Mouse (Mus musculus): Measurements from ENCODE around the gene Ms4a4b. TPM values are rescaled to one million over a fixed set of nuclear protein-coding genes. Genes with fewer than 3 reads are reported as not detected.

Ms4a4b gene
- total RNA-seq, 1 experiment from 2014 or later: 78.1 TPM

- no peak for ATAC-seq (replicated peaks; ENCODE audit: insufficient number of reproducible peaks, low FRiP score, low TSS enrichment, poor library complexity, severe bottlenecking)
Observed at GRCm38 (mm10) chr19:11483941-11484340, 40.6 kb downstream of the Ms4a4b start.

- ATAC-seq (replicated peaks; ENCODE audit: insufficient number of reproducible peaks, low FRiP score, low TSS enrichment, poor library complexity, severe bottlenecking): no peak
Observed at GRCm38 (mm10) chr19:11484388-11484787, 41.0 kb downstream of the Ms4a4b start.

- ATAC-seq (replicated peaks; ENCODE audit: insufficient number of reproducible peaks, low FRiP score, low TSS enrichment, poor library complexity, severe bottlenecking): peak; percentile 84
Observed at GRCm38 (mm10) chr19:11485266-11485665, 41.9 kb downstream of the Ms4a4b start.

- ATAC-seq (replicated peaks; ENCODE audit: insufficient number of reproducible peaks, low FRiP score, low TSS enrichment, poor library complexity, severe bottlenecking): no peak
Observed at GRCm38 (mm10) chr19:11485746-11486145, 42.4 kb downstream of the Ms4a4b start, which contains the start of gene Gm8369. TSS of gene Gm8369 (plus strand) at chr19:11485938.

- ATAC-seq (replicated peaks; ENCODE audit: insufficient number of reproducible peaks, low FRiP score, low TSS enrichment, poor library complexity, severe bottlenecking): no peak
Observed at GRCm38 (mm10) chr19:11486599-11486998, 43.2 kb downstream of the Ms4a4b start.

- ATAC-seq (replicated peaks; ENCODE audit: insufficient number of reproducible peaks, low FRiP score, low TSS enrichment, poor library complexity, severe bottlenecking): no peak
Observed at GRCm38 (mm10) chr19:11491406-11492189, 48.2 kb downstream of the Ms4a4b start.

- no peak for ATAC-seq (replicated peaks; ENCODE audit: insufficient number of reproducible peaks, low FRiP score, low TSS enrichment, poor library complexity, severe bottlenecking)
Observed at GRCm38 (mm10) chr19:11492671-11493070, 49.3 kb downstream of the Ms4a4b start.

- ATAC-seq (replicated peaks; ENCODE audit: insufficient number of reproducible peaks, low FRiP score, low TSS enrichment, poor library complexity, severe bottlenecking): peak; percentile 82
Observed at GRCm38 (mm10) chr19:11494519-11494918, 51.2 kb downstream of the Ms4a4b start.

- ATAC-seq (replicated peaks; ENCODE audit: insufficient number of reproducible peaks, low FRiP score, low TSS enrichment, poor library complexity, severe bottlenecking): no peak
Observed at GRCm38 (mm10) chr19:11496361-11496760, 53.0 kb downstream of the Ms4a4b start.

GRCm38 (mm10) chr19:11497300-11497699 is 53.9 kb downstream of the Ms4a4b start:
- ATAC-seq (replicated peaks; ENCODE audit: insufficient number of reproducible peaks, low FRiP score, low TSS enrichment, poor library complexity, severe bottlenecking): peak; percentile 45; the same call in 1 of the 2 replicates

- ATAC-seq (replicated peaks; ENCODE audit: insufficient number of reproducible peaks, low FRiP score, low TSS enrichment, poor library complexity, severe bottlenecking): no peak
Observed at GRCm38 (mm10) chr19:11500796-11501195, 57.4 kb downstream of the Ms4a4b start.

- no peak for ATAC-seq (replicated peaks; ENCODE audit: insufficient number of reproducible peaks, low FRiP score, low TSS enrichment, poor library complexity, severe bottlenecking)
Observed at GRCm38 (mm10) chr19:11501326-11501725, 58.0 kb downstream of the Ms4a4b start.

GRCm38 (mm10) chr19:11504857-11505256 is 61.5 kb downstream of the Ms4a4b start:
- no peak for ATAC-seq (replicated peaks; ENCODE audit: insufficient number of reproducible peaks, low FRiP score, low TSS enrichment, poor library complexity, severe bottlenecking)

GRCm38 (mm10) chr19:11513458-11513857 is 70.1 kb downstream of the Ms4a4b start:
- peak; percentile 64 for ATAC-seq (replicated peaks; ENCODE audit: insufficient number of reproducible peaks, low FRiP score, low TSS enrichment, poor library complexity, severe bottlenecking)

GRCm38 (mm10) chr19:11516246-11516645 is 72.9 kb downstream of the Ms4a4b start, which contains the start of gene Ms4a6b:
TSS of gene Ms4a6b (plus strand) at chr19:11516512.
- ATAC-seq (replicated peaks; ENCODE audit: insufficient number of reproducible peaks, low FRiP score, low TSS enrichment, poor library complexity, severe bottlenecking): no peak

Other genes with a start within 250 kb of the Ms4a4b start
- not detected in 3 replicates for gene Ms4a13, start 246.8 kb upstream of the Ms4a4b start, total RNA-seq (2017)
- not detected in 3 replicates for gene Ms4a12, start 211.1 kb upstream of the Ms4a4b start, total RNA-seq (2017)
- 74.5 to 134 TPM (median 101 TPM) in 3 replicates for gene Ms4a1, start 177.3 kb upstream of the Ms4a4b start, total RNA-seq (2017)
- gene Ms4a5, start 159.7 kb upstream of the Ms4a4b start, total RNA-seq (2017): not detected in 3 replicates
- gene Ms4a14, start 129.1 kb upstream of the Ms4a4b start, total RNA-seq (2017): 0.29 to 0.64 TPM in 2 of 3 replicates, not detected in the other
- gene Ms4a7, start 107.4 kb upstream of the Ms4a4b start, total RNA-seq (2017): 2.2 to 2.4 TPM (median 2.4 TPM) in 3 replicates
- gene Ms4a4a, start 68.0 kb upstream of the Ms4a4b start, total RNA-seq (2017): 8.1 to 35.7 TPM (median 9.7 TPM) in 3 replicates
- gene Ms4a4c, start 38.8 kb upstream of the Ms4a4b start, total RNA-seq (2017): 52.0 to 109 TPM (median 89.6 TPM) in 3 replicates
- 292 to 487 TPM (median 394 TPM) in 3 replicates for gene Ms4a6c, start 25.8 kb downstream of the Ms4a4b start, total RNA-seq (2017)
- 50.1 to 131 TPM (median 127 TPM) in 3 replicates for gene Gm8369, start 42.4 kb downstream of the Ms4a4b start, total RNA-seq (2017)
- gene Ms4a6b, start 73.0 kb downstream of the Ms4a4b start, total RNA-seq (2017): 127 to 138 TPM (median 132 TPM) in 3 replicates
- not detected in 3 replicates for gene Ms4a4d, start 93.2 kb downstream of the Ms4a4b start, total RNA-seq (2017)
- 8.2 to 23.7 TPM (median 14.1 TPM) in 3 replicates for gene Ms4a6d, start 161.3 kb downstream of the Ms4a4b start, total RNA-seq (2017)
- gene Ms4a2, start 180.2 kb downstream of the Ms4a4b start, total RNA-seq (2017): 22.8 to 63.8 TPM (median 63.0 TPM) in 3 replicates
- gene Ms4a3, start 197.3 kb downstream of the Ms4a4b start, total RNA-seq (2017): 0.96 TPM in 1 of 3 replicates, not detected in the others
- gene Oosp2, start 217.0 kb downstream of the Ms4a4b start, total RNA-seq (2017): not detected in 3 replicates
- gene Oosp1, start 247.6 kb downstream of the Ms4a4b start, total RNA-seq (2017): 1.5 TPM in 1 of 3 replicates, not detected in the others

All from monocyte, adult 5-6 weeks (primary cell).